Mouse (Mus musculus) heart, adult 2 months (tissue): ENCODE measurements around the gene Acsm5. TPM values are rescaled to one million over a fixed set of nuclear protein-coding genes. Genes with fewer than 3 reads are reported as not detected.

Experiments used
- DNase-seq, 2 experiments: peaks; one replicate each; pipeline ENCODE4 v3.0.0; 2021
- H3K27ac ChIP-seq: fragments of 200-600 bp; 2 replicates; pipeline ENCODE4 v1.8.1; 2022
- H3K27me3 ChIP-seq: fragments of 200-500 bp; 2 replicates; pipeline ENCODE4 v1.6.1; 2012; ENCODE audit warnings: mild to moderate bottlenecking, low read length, inconsistent platforms, mixed read lengths; ENCODE audit not compliant: control insufficient read depth, insufficient read depth
- H3K36me3 ChIP-seq: fragments of 200-500 bp; 2 replicates; pipeline ENCODE4 v1.6.1; 2012; ENCODE audit warnings: low read length, inconsistent platforms; ENCODE audit not compliant: control insufficient read depth, insufficient read depth
- H3K4me1 ChIP-seq: fragments of 200-500 bp; 2 replicates; pipeline ENCODE4 v1.6.1; 2011; ENCODE audit warnings: low read length; ENCODE audit not compliant: control insufficient read depth, insufficient read depth
- H3K4me3 ChIP-seq: fragments of 200-600 bp; 2 replicates; pipeline ENCODE4 v1.8.1; 2022
- H3K79me2 ChIP-seq: fragments of 200-500 bp; replicated peaks from 2 replicates; pipeline ENCODE4 v1.6.1; 2012; ENCODE audit warnings: mild to moderate bottlenecking, inconsistent platforms, low read length, moderate library complexity, mixed read lengths; ENCODE audit not compliant: control insufficient read depth, insufficient read depth
- H3K9ac ChIP-seq: fragments of 200-500 bp; 2 replicates; pipeline ENCODE4 v1.6.1; 2012; ENCODE audit warnings: low read depth, mild to moderate bottlenecking, control low read depth, inconsistent platforms, low read length, mixed read lengths
- CTCF ChIP-seq: fragments of 200-600 bp; IDR thresholded peaks from 2 replicates; pipeline ENCODE4 v1.8.1; 2022; ENCODE audit warnings: antibody characterized with exemption, mild to moderate bottlenecking, moderate library complexity
- EP300 ChIP-seq: fragments of 200-500 bp; IDR thresholded peaks from 2 replicates; pipeline ENCODE4 v1.6.1; 2011; ENCODE audit warnings: low read depth, low read length, control low read depth; ENCODE audit not compliant: insufficient read depth
- POLR2A ChIP-seq: fragments of 200-500 bp; IDR thresholded peaks from 2 replicates; pipeline ENCODE4 v1.6.1; 2011; ENCODE audit warnings: mild to moderate bottlenecking, low read depth, low read length, control low read depth; ENCODE audit not compliant: insufficient read depth
- WGBS: fragments of 180-500 bp; shearing (Covaris S2); methylation state at CpG from one replicate; pipeline ENCODE4 v1.1.7; 2018; 5-methylcytosine and 5-hydroxymethylcytosine counted together
- intact Hi-C: fragments of 180-260 bp; cut with DNase I; formaldehyde crosslinking; loops from one replicate; pipeline ENCODE4 v1.15.1; 2025
- polyA plus RNA-seq: library from polyadenylated mRNA; depleted of rRNA; stranded (reverse); fragments of >200 nt; gene quantifications from 2 replicates; pipeline ENCODE4 v1.2.3, GENCODE M21; 2012; rRNA removed
- total RNA-seq, 2 experiments: library from RNA; stranded (reverse); gene quantifications; 2 replicates each; pipeline ENCODE4 v1.2.3; 2021

The Acsm5 gene
- total and polyA plus RNA-seq, 3 experiments = 3.4 to 16.2 (median 12.3) TPM

DNA sequence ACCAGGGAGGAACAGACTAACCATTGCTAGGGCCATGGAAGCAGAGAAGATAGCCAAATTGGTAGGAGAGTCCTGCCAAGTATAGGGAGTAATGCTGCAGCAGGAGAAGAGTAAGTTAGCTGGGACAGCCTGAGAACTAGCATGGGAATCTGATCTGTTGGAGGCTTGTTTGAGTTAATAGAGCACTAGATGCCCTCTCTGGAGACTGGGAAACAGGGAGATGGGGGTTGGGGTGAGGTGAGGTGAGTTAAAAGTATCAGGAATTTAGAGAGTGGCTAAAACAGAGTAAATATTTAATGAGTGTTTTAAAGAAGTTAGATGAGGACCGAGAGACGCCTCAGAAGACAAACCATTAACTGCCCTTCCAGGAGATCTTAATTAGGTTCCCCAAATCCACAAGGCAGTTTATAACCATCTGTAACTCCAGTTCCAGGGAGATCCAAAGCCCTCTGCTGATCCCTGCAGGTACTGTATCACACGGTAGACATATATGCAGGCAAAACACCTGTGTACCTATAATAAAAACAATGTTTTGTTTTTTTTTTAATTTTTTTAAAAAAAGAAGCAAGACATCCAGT is 75.4 kb downstream of the Acsm5 start:
- Histone ChIP-seq H3K79me2 (no peaks in the 10 kb centered on the region), H3K4me3 (no peak overlapping the region), H3K36me3 (no peaks in the 10 kb centered on the region), H3K27me3 (no peaks in the 10 kb centered on the region), H3K27ac (no peak overlapping the region), H3K4me1 (no peaks in the 10 kb centered on the region), H3K9ac (no peak overlapping the region)
- 74% methylated on average over 3 of the region's 3 CpGs for WGBS
- no peak for DNase-seq
- intact Hi-C loops = no loop called here
- TF ChIP-seq CTCF (no peak), POLR2A (no peak), EP300 (no peak)

Other genes with a start within 250 kb of the Acsm5 start
- gene Gp2, start 60.2 kb upstream of the Acsm5 start, total RNA-seq = not detected
- 0.08 TPM in 1 of 2 replicates, not detected in the other for gene Gp2, start 60.2 kb upstream of the Acsm5 start, polyA plus RNA-seq
- gene Umod, start 40.2 kb upstream of the Acsm5 start, total RNA-seq = not detected
- gene Umod, start 40.2 kb upstream of the Acsm5 start, polyA plus RNA-seq = 0.12 TPM in 1 of 2 replicates, not detected in the other
- not detected for gene Pdilt, start 4.0 kb downstream of the Acsm5 start, total RNA-seq
- 0.06 TPM in 1 of 2 replicates, not detected in the other for gene Pdilt, start 4.0 kb downstream of the Acsm5 start, polyA plus RNA-seq
- gene Acsm2, start 34.9 kb downstream of the Acsm5 start, total RNA-seq = not detected
- gene Acsm2, start 34.9 kb downstream of the Acsm5 start, polyA plus RNA-seq = not detected in 2 replicates
- not detected for gene Acsm1, start 87.6 kb downstream of the Acsm5 start, total RNA-seq
- 0.15 and 0.86 TPM in 2 replicates for gene Acsm1, start 87.6 kb downstream of the Acsm5 start, polyA plus RNA-seq
- gene Acsm4, start 170.6 kb downstream of the Acsm5 start, total RNA-seq = not detected
- not detected in 2 replicates for gene Acsm4, start 170.6 kb downstream of the Acsm5 start, polyA plus RNA-seq
- 10 to 100 TPM; 15.0 to 15.6 TPM for gene Thumpd1, start 201.3 kb downstream of the Acsm5 start, total RNA-seq
- 7.9 and 14.5 TPM in 2 replicates for gene Thumpd1, start 201.3 kb downstream of the Acsm5 start, polyA plus RNA-seq
- gene Acsm3, start 241.5 kb downstream of the Acsm5 start, total RNA-seq = 1 to 10 TPM in 1 of 2 experiments, under 1 TPM in 1; 0.73 to 1.3 TPM
- gene Acsm3, start 241.5 kb downstream of the Acsm5 start, polyA plus RNA-seq = 6.8 and 12.0 TPM in 2 replicates